8 mouse cellular contexts compared by ENCODE assay signal in genomic region chr11:69681314-69682208, GRCm38 (mm10). TPM values are rescaled to one million over a fixed set of nuclear protein-coding genes. Genes with fewer than 3 reads are reported as not detected.
DNase-seq lines count a peak whose midpoint lies in the region; ATAC-seq and TF ChIP-seq lines count a peak whose summit lies in the region.

Gene Senp3, minus strand, starts transcription at chr11:69682084.

- peaks cover 35% of the 10 kb centered on the region for H3K36me3 ChIP-seq in embryonic facial prominence, embryonic 14.5 days (ENCODE audit: control insufficient read depth, insufficient read depth, low read length)
- H3K36me3 ChIP-seq in limb, embryonic 14.5 days (ENCODE audit: control insufficient read depth, insufficient read depth, low read length): peaks cover 38% of the 10 kb centered on the region
- peaks cover 12% of the 10 kb centered on the region; the same call in 1 of the 2 replicates for H3K36me3 ChIP-seq in midbrain, postnatal 0 days (ENCODE audit: insufficient read depth, low read length)

- under 1% methylated on average over 41 of the region's 80 CpGs for WGBS in embryonic facial prominence, embryonic 14.5 days
- 2% methylated on average over 58 of the region's 80 CpGs for WGBS in limb, embryonic 14.5 days
- under 1% methylated on average over 68 of the region's 80 CpGs for WGBS in midbrain, postnatal 0 days

- peak; percentile 92 for DNase-seq in 3T3-L1 (ENCODE audit: low read depth, low spot score)
- DNase-seq in adrenal gland, postnatal 4 days (ENCODE audit: low spot score in 2 of 2): peak; percentile 91
- DNase-seq in embryonic facial prominence, embryonic 14.5 days (ENCODE audit: low spot score): peak; percentile 98
- peak; percentile 94 for DNase-seq in heart, adult 8-10 months (ENCODE audit: low spot score)
- peak; percentile 95 for DNase-seq in kidney, adult 9 months
- DNase-seq in limb, embryonic 14.5 days (ENCODE audit: low spot score): peak; percentile 97
- peak; percentile 98 for DNase-seq in midbrain, postnatal 0 days (ENCODE audit: low spot score)
- peak; percentile 89 to 96 for DNase-seq in spleen, postnatal 14 days (ENCODE audit: low spot score in 2 of 2)

- peak within 1 kb of the TSS; percentile 91 for H3K9ac ChIP-seq in embryonic facial prominence, embryonic 14.5 days (ENCODE audit: low read depth, low read length)
- H3K9ac ChIP-seq in limb, embryonic 14.5 days (ENCODE audit: low read depth, low read length, severe bottlenecking): peak within 1 kb of the TSS; percentile 74
- peak within 1 kb of the TSS; percentile 86 for H3K9ac ChIP-seq in midbrain, postnatal 0 days (replicated peaks; ENCODE audit: low read length, poor library complexity, severe bottlenecking)

- TF ChIP-seq CTCF in midbrain, postnatal 0 days (IDR thresholded peaks at IDR 0.05): no peak

- H3K27me3 ChIP-seq in embryonic facial prominence, embryonic 14.5 days (replicated peaks; ENCODE audit: control insufficient read depth, insufficient read depth, low read length): no peaks in the 10 kb centered on the region
- H3K27me3 ChIP-seq in limb, embryonic 14.5 days (ENCODE audit: control insufficient read depth, insufficient read depth, low read length): no peaks in the 10 kb centered on the region
- H3K27me3 ChIP-seq in midbrain, postnatal 0 days (ENCODE audit: insufficient read depth, low read length): no peaks in the 10 kb centered on the region

- TF ChIP-seq POLR2A in limb, embryonic 14.5 days (IDR thresholded peaks at IDR 0.05; ENCODE audit: borderline replicate concordance, extremely low read depth, insufficient read depth, insufficient read length): peak; percentile 77; the same call in 1 of the 2 replicates

- no peaks in the 10 kb centered on the region for H3K9me3 ChIP-seq in embryonic facial prominence, embryonic 14.5 days (ENCODE audit: control insufficient read depth, low read length)
- H3K9me3 ChIP-seq in limb, embryonic 14.5 days (ENCODE audit: control insufficient read depth, low read length): no peaks in the 10 kb centered on the region
- H3K9me3 ChIP-seq in midbrain, postnatal 0 days (ENCODE audit: low read length): no peaks in the 10 kb centered on the region

- ATAC-seq in embryonic facial prominence, embryonic 14.5 days (ENCODE audit: low read depth): peak; percentile 97
- ATAC-seq in limb, embryonic 14.5 days (ENCODE audit: low FRiP score, low read depth): peak; percentile 92
- peak; percentile 95 for ATAC-seq in midbrain, postnatal 0 days (ENCODE audit: low FRiP score)

- peak within 1 kb of the TSS; percentile 75 for H3K4me3 ChIP-seq in embryonic facial prominence, embryonic 14.5 days (ENCODE audit: low read depth, low read length)
- peak within 1 kb of the TSS; percentile 87 for H3K4me3 ChIP-seq in limb, embryonic 14.5 days (replicated peaks; ENCODE audit: low read length)
- peak within 1 kb of the TSS; percentile 75 for H3K4me3 ChIP-seq in midbrain, postnatal 0 days (ENCODE audit: low read depth, low read length)

- H3K4me2 ChIP-seq in embryonic facial prominence, embryonic 14.5 days (ENCODE audit: low read depth, low read length): peak within 1 kb of the TSS; percentile 75
- H3K4me2 ChIP-seq in limb, embryonic 14.5 days (replicated peaks; ENCODE audit: low read depth, low read length, severe bottlenecking): peak within 1 kb of the TSS; percentile 88
- H3K4me2 ChIP-seq in midbrain, postnatal 0 days (ENCODE audit: low read depth, low read length, poor library complexity, severe bottlenecking): peak within 1 kb of the TSS; percentile 91

- peaks cover 31% of the 10 kb centered on the region for H3K4me1 ChIP-seq in embryonic facial prominence, embryonic 14.5 days (ENCODE audit: control insufficient read depth, insufficient read depth, low read length)
- H3K4me1 ChIP-seq in limb, embryonic 14.5 days (ENCODE audit: control insufficient read depth, insufficient read depth, low read length): peaks cover 35% of the 10 kb centered on the region
- peaks cover 11% of the 10 kb centered on the region for H3K4me1 ChIP-seq in midbrain, postnatal 0 days (ENCODE audit: insufficient read depth, low read length)

- peak within 1 kb of the TSS; percentile 97 for H3K27ac ChIP-seq in embryonic facial prominence, embryonic 14.5 days (replicated peaks; ENCODE audit: low read depth, low read length)
- H3K27ac ChIP-seq in limb, embryonic 14.5 days (replicated peaks; ENCODE audit: low read depth, low read length): peak within 1 kb of the TSS; percentile 87
- peak within 1 kb of the TSS; percentile 83 for H3K27ac ChIP-seq in midbrain, postnatal 0 days (ENCODE audit: low read depth, low read length)

RNA-seq across cellular contexts. Expression of gene Senp3, which starts in this region (rescaled TPM):
- total RNA-seq in adrenal gland, postnatal 4 days (2021): 10 to 100 TPM; 86.6 to 90.7 TPM
- 73.6 and 88.4 TPM in 2 replicates for polyA plus RNA-seq in embryonic facial prominence, embryonic 14.5 days (2014; fragmentation: Nextera tagmentation; extraction: Ambion mirVana)
- 10 to 100 TPM; 27.2 to 40.0 (median 28.7) TPM for total RNA-seq in heart, adult 8-10 months (2022)
- polyA plus RNA-seq in limb, embryonic 14.5 days (2012; rRNA removed): 172 and 297 TPM in 2 replicates
- polyA plus RNA-seq in limb, embryonic 14.5 days (2014; fragmentation: Nextera tagmentation; extraction: Ambion mirVana): 95.4 and 99.0 TPM in 2 replicates
- 81.7 and 89.2 TPM in 2 replicates for total RNA-seq in midbrain, postnatal 0 days (2014; rRNA removed)
- 70.3 and 74.0 TPM in 2 replicates for polyA plus RNA-seq in midbrain, postnatal 0 days (2015; fragmentation: Nextera tagmentation; extraction: Ambion mirVana)

Comparison
In these comparisons a context has a peak if more than half of its experiments do, and no peak if none do; other contexts are left out.
1. Peak in every context shown above with its lines: DNase-seq, ATAC-seq, H3K4me3 ChIP-seq and H3K27ac ChIP-seq.